Mouse (Mus musculus) lung, embryonic 16.5 days (tissue): ENCODE data around the gene Igll1. TPM values are rescaled to one million over a fixed set of nuclear protein-coding genes. Genes with fewer than 3 reads are reported as not detected.
"Not testable (repeated sequence)": the region's sequence is repeated elsewhere in the genome, so short reads cannot be mapped to it uniquely, and the experiment has no call there.

Source experiments
- ATAC-seq: fragments of 200-750 bp; cut with Nextera tagmentation; 2 replicates; pipeline ENCODE4 v1.8.0; 2017; ENCODE audit warnings: low read depth, mild to moderate bottlenecking, moderate library complexity
- H3K27ac ChIP-seq: fragments of 300-500 bp; sonication (generic); 2 replicates; pipeline ENCODE4 v1.5.1; 2014; ENCODE audit warnings: mild to moderate bottlenecking, control low read depth, low read length
- H3K27me3 ChIP-seq: fragments of 300-500 bp; sonication (generic); 2 replicates; pipeline ENCODE4 v1.6.1; 2014; ENCODE audit warnings: low read depth, low read length, mixed read lengths; ENCODE audit not compliant: control insufficient read depth, insufficient read depth
- H3K36me3 ChIP-seq: fragments of 300-500 bp; sonication (generic); 2 replicates; pipeline ENCODE4 v1.6.1; 2014; ENCODE audit warnings: low read length; ENCODE audit not compliant: control insufficient read depth, insufficient read depth
- H3K4me1 ChIP-seq: fragments of 300-500 bp; sonication (generic); replicated peaks from 2 replicates; pipeline ENCODE4 v1.6.1; 2014; ENCODE audit warnings: low read length, mixed read lengths; ENCODE audit not compliant: control insufficient read depth, insufficient read depth
- H3K4me2 ChIP-seq: fragments of 300-500 bp; sonication (generic); 2 replicates; pipeline ENCODE4 v1.6.1; 2014; ENCODE audit warnings: low read depth, low read length, control low read depth
- H3K4me3 ChIP-seq: fragments of 300-500 bp; sonication (generic); 2 replicates; pipeline ENCODE4 v1.5.1; 2014; ENCODE audit warnings: mild to moderate bottlenecking, low read length, control low read depth
- H3K9ac ChIP-seq: fragments of 300-500 bp; sonication (generic); 2 replicates; pipeline ENCODE4 v1.6.1; 2014; ENCODE audit warnings: low read length, control low read depth
- H3K9me3 ChIP-seq: fragments of 300-500 bp; sonication (generic); 2 replicates; pipeline ENCODE4 v1.6.1; 2016; ENCODE audit warnings: low read length; ENCODE audit not compliant: control insufficient read depth
- WGBS: fragments of 180-500 bp; shearing (Covaris S2); extraction: QIAGEN DNeasy Blood & Tissue Kit; methylation state at CpG from one replicate; pipeline ENCODE4 v1.1.7; 2014; 5-methylcytosine and 5-hydroxymethylcytosine counted together
- polyA plus RNA-seq: library from polyadenylated mRNA; unstranded; fragments of >200 nt; fragmentation: Nextera tagmentation; extraction: Ambion mirVana; gene quantifications from 2 replicates; pipeline ENCODE4 v1.2.1, GENCODE M21; 2015

The Igll1 gene
- polyA plus RNA-seq, 1 experiment from 2014 or later, result 0.41 TPM

- not testable (repeated sequence) for H3K36me3 ChIP-seq, ATAC-seq
- 78% methylated on average over 9 of the region's 9 CpGs for WGBS
These were observed 7.7 kb downstream of the Igll1 start for GRCm38 (mm10) chr16:16856054-16856453.

GRCm38 (mm10) chr16:16855541-16855940 lies 8.2 kb downstream of the Igll1 start:
- Histone ChIP-seq H3K4me3 (no peak overlapping the region), H3K36me3 (no peaks in the 10 kb centered on the region), H3K9me3 (no peaks in the 10 kb centered on the region), H3K4me2 (no peak overlapping the region), H3K27me3 (no peaks in the 10 kb centered on the region), H3K27ac (no peak overlapping the region), H3K9ac (no peak overlapping the region), H3K4me1 (no peaks in the 10 kb centered on the region)
- 85% methylated on average over 1 of the region's 1 CpGs for WGBS
- no peak for ATAC-seq

More at GRCm38 (mm10) chr16:16856054-16856453, 7.7 kb downstream of the Igll1 start:
- not testable (repeated sequence) for H3K4me1 ChIP-seq, H3K27ac ChIP-seq, H3K9ac ChIP-seq, H3K27me3 ChIP-seq, H3K9me3 ChIP-seq, H3K4me2 ChIP-seq, H3K4me3 ChIP-seq

- no peak overlapping the region for H3K4me2 ChIP-seq
- 23% methylated on average over 6 of the region's 6 CpGs for WGBS
- no peak overlapping the region for H3K27ac ChIP-seq
- H3K27me3 ChIP-seq, result no peaks in the 10 kb centered on the region
- 0 out of 2 replicates have a peak, but pooled peaks have one; percentile 12 for ATAC-seq
- no peak overlapping the region for H3K9ac ChIP-seq
- H3K36me3 ChIP-seq, result no peaks in the 10 kb centered on the region
- no peaks in the 10 kb centered on the region for H3K9me3 ChIP-seq
- no peaks in the 10 kb centered on the region for H3K4me1 ChIP-seq
- H3K4me3 ChIP-seq, result no peak overlapping the region
These were observed 8.9 kb downstream of the Igll1 start for GRCm38 (mm10) chr16:16854836-16855235.

GRCm38 (mm10) chr16:16852411-16852810 lies 11.4 kb downstream of the Igll1 start:
- H3K27ac ChIP-seq, result no peak overlapping the region
- 83% methylated on average over 3 of the region's 3 CpGs for WGBS

GRCm38 (mm10) chr16:16849196-16849595 lies 14.6 kb downstream of the Igll1 start:
- no peaks in the 10 kb centered on the region for H3K36me3 ChIP-seq
- no peak overlapping the region for H3K9ac ChIP-seq
- H3K4me3 ChIP-seq, result no peak overlapping the region
- no peaks in the 10 kb centered on the region for H3K9me3 ChIP-seq
- no peak overlapping the region for H3K4me2 ChIP-seq
- H3K27me3 ChIP-seq, result no peaks in the 10 kb centered on the region
- ATAC-seq, result no peak
- no peaks in the 10 kb centered on the region for H3K4me1 ChIP-seq
- H3K27ac ChIP-seq, result no peak overlapping the region

More at GRCm38 (mm10) chr16:16852411-16852810, 11.4 kb downstream of the Igll1 start:
- no peaks in the 10 kb centered on the region for H3K27me3 ChIP-seq
- no peak for ATAC-seq
- H3K9ac ChIP-seq, result no peak overlapping the region
- H3K4me3 ChIP-seq, result no peak overlapping the region
- no peak overlapping the region for H3K4me2 ChIP-seq
- no peaks in the 10 kb centered on the region for H3K4me1 ChIP-seq
- no peaks in the 10 kb centered on the region for H3K9me3 ChIP-seq
- no peaks in the 10 kb centered on the region for H3K36me3 ChIP-seq

GRCm38 (mm10) chr16:16829671-16830070 lies 34.1 kb downstream of the Igll1 start:
- Histone ChIP-seq H3K9ac (no peak overlapping the region), H3K4me3 (no peak overlapping the region), H3K4me1 (no peaks in the 10 kb centered on the region), H3K27ac (no peak overlapping the region), H3K27me3 (no peaks in the 10 kb centered on the region), H3K9me3 (no peaks in the 10 kb centered on the region), H3K4me2 (no peak overlapping the region), H3K36me3 (no peaks in the 10 kb centered on the region)
- ATAC-seq, result no peak
- 85% methylated on average over 3 of the region's 3 CpGs for WGBS

GRCm38 (mm10) chr16:16828757-16829615 lies 34.8 kb downstream of the Igll1 start, which contains the start of gene Spag6l:
Gene Spag6l, minus strand, starts transcription at chr16:16829456.
- ATAC-seq, result peak; percentile 80
- H3K9me3 ChIP-seq, result no peaks in the 10 kb centered on the region
- H3K27me3 ChIP-seq, result no peaks in the 10 kb centered on the region
- no peak within 1 kb of the TSS for H3K27ac ChIP-seq
- peak within 1 kb of the TSS; percentile 72 for H3K4me2 ChIP-seq
- peak within 1 kb of the TSS; percentile 45 for H3K4me3 ChIP-seq
- 7% methylated on average over 33 of the region's 33 CpGs for WGBS
- H3K36me3 ChIP-seq, result no peaks in the 10 kb centered on the region
- H3K4me1 ChIP-seq, result no peaks in the 10 kb centered on the region
- peak within 1 kb of the TSS; percentile 44; the same call in 1 of the 2 replicates for H3K9ac ChIP-seq

- no peak overlapping the region for H3K9ac ChIP-seq
- no peak overlapping the region for H3K4me3 ChIP-seq
- H3K27me3 ChIP-seq, result no peaks in the 10 kb centered on the region
- H3K36me3 ChIP-seq, result no peaks in the 10 kb centered on the region
- ATAC-seq, result no peak
- 97% methylated on average over 2 of the region's 2 CpGs for WGBS
- H3K9me3 ChIP-seq, result no peaks in the 10 kb centered on the region
- H3K27ac ChIP-seq, result no peak overlapping the region
- no peaks in the 10 kb centered on the region for H3K4me1 ChIP-seq
- H3K4me2 ChIP-seq, result no peak overlapping the region
These were observed 37.6 kb downstream of the Igll1 start for GRCm38 (mm10) chr16:16826223-16826622.

GRCm38 (mm10) chr16:16825476-16825875 lies 38.3 kb downstream of the Igll1 start:
- no peak overlapping the region for H3K9ac ChIP-seq
- WGBS, result 56% methylated on average over 5 of the region's 5 CpGs
- ATAC-seq, result no peak

More at GRCm38 (mm10) chr16:16825476-16825875, 38.3 kb downstream of the Igll1 start:
- H3K27me3 ChIP-seq, result no peaks in the 10 kb centered on the region
- H3K4me2 ChIP-seq, result no peak overlapping the region
- H3K4me3 ChIP-seq, result no peak overlapping the region
- H3K36me3 ChIP-seq, result no peaks in the 10 kb centered on the region
- H3K4me1 ChIP-seq, result no peaks in the 10 kb centered on the region
- no peaks in the 10 kb centered on the region for H3K9me3 ChIP-seq
- no peak overlapping the region for H3K27ac ChIP-seq
